Mouse (Mus musculus): ENCODE results near the gene Nab2. TPM values are rescaled to one million over a fixed set of nuclear protein-coding genes. Genes with fewer than 3 reads are reported as not detected.

Gene Nab2
- polyA plus RNA-seq, 1 experiment: 18.6 TPM

- Histone ChIP-seq H3K27ac (ENCODE audit: insufficient read depth, low read depth, low read length) (no peak overlapping the region), H3K4me3 (ENCODE audit: insufficient read depth, low read depth, low read length) (no peak overlapping the region), H3K4me1 (ENCODE audit: control insufficient read depth, insufficient read depth, low read length) (no peaks in the 10 kb centered on the region), H3K36me3 (ENCODE audit: control insufficient read depth, insufficient read depth, low read length) (no peaks in the 10 kb centered on the region), H3K27me3 (replicated peaks; ENCODE audit: control insufficient read depth, insufficient read depth, low read length) (no peaks in the 10 kb centered on the region)
- WGBS: 66% methylated on average over 10 of the region's 10 CpGs
- DNase-seq: no peak
- TF ChIP-seq CTCF (conservative IDR thresholded peaks at IDR 0.05; ENCODE audit: insufficient read depth, insufficient read length, low read depth, low read length): no peak
- no peak for TF ChIP-seq POLR2A (IDR thresholded peaks at IDR 0.05; ENCODE audit: low read depth, low read length)
These were observed 36.8 kb downstream of the Nab2 start for GRCm38 (mm10) chr10:127631261-127632214.

- DNase-seq: peak; percentile 56
- 86% methylated on average over 3 of the region's 3 CpGs for WGBS
- no peak for TF ChIP-seq POLR2A (IDR thresholded peaks at IDR 0.05; ENCODE audit: low read depth, low read length)
- TF ChIP-seq CTCF (conservative IDR thresholded peaks at IDR 0.05; ENCODE audit: insufficient read depth, insufficient read length, low read depth, low read length): peak; percentile 63
- Histone ChIP-seq H3K27me3 (replicated peaks; ENCODE audit: control insufficient read depth, insufficient read depth, low read length) (no peaks in the 10 kb centered on the region), H3K36me3 (ENCODE audit: control insufficient read depth, insufficient read depth, low read length) (no peaks in the 10 kb centered on the region), H3K27ac (ENCODE audit: insufficient read depth, low read depth, low read length) (no peak overlapping the region), H3K4me3 (ENCODE audit: insufficient read depth, low read depth, low read length) (no peak overlapping the region), H3K4me1 (ENCODE audit: control insufficient read depth, insufficient read depth, low read length) (no peaks in the 10 kb centered on the region; the same call in 1 of the 2 replicates)
These were observed 41.9 kb downstream of the Nab2 start for GRCm38 (mm10) chr10:127626433-127626832.

- Histone ChIP-seq H3K27me3 (replicated peaks; ENCODE audit: control insufficient read depth, insufficient read depth, low read length) (no peaks in the 10 kb centered on the region), H3K4me3 (ENCODE audit: insufficient read depth, low read depth, low read length) (no peak overlapping the region), H3K27ac (ENCODE audit: insufficient read depth, low read depth, low read length) (no peak overlapping the region), H3K4me1 (ENCODE audit: control insufficient read depth, insufficient read depth, low read length) (no peaks in the 10 kb centered on the region; the same call in 1 of the 2 replicates), H3K36me3 (ENCODE audit: control insufficient read depth, insufficient read depth, low read length) (no peaks in the 10 kb centered on the region)
- WGBS: 95% methylated on average over 6 of the region's 6 CpGs
- no peak for TF ChIP-seq CTCF (conservative IDR thresholded peaks at IDR 0.05; ENCODE audit: insufficient read depth, insufficient read length, low read depth, low read length)
- no peak for TF ChIP-seq POLR2A (IDR thresholded peaks at IDR 0.05; ENCODE audit: low read depth, low read length)
- DNase-seq: no peak
These were observed 44.7 kb downstream of the Nab2 start for GRCm38 (mm10) chr10:127623439-127624216.

GRCm38 (mm10) chr10:127622661-127623060 lies 45.7 kb downstream of the Nab2 start:
- no peak for DNase-seq
- no peaks in the 10 kb centered on the region for H3K36me3 ChIP-seq (ENCODE audit: control insufficient read depth, insufficient read depth, low read length)
- no peak for TF ChIP-seq POLR2A (IDR thresholded peaks at IDR 0.05; ENCODE audit: low read depth, low read length)
- no peak for TF ChIP-seq CTCF (conservative IDR thresholded peaks at IDR 0.05; ENCODE audit: insufficient read depth, insufficient read length, low read depth, low read length)
- H3K27ac ChIP-seq (ENCODE audit: insufficient read depth, low read depth, low read length): peak overlapping the region; percentile 94; the same call in 1 of the 2 replicates
- no peaks in the 10 kb centered on the region; the same call in 1 of the 2 replicates for H3K4me1 ChIP-seq (ENCODE audit: control insufficient read depth, insufficient read depth, low read length)
- no peaks in the 10 kb centered on the region for H3K27me3 ChIP-seq (replicated peaks; ENCODE audit: control insufficient read depth, insufficient read depth, low read length)
- H3K4me3 ChIP-seq (ENCODE audit: insufficient read depth, low read depth, low read length): no peak overlapping the region
- WGBS: 79% methylated on average over 4 of the region's 4 CpGs

- Histone ChIP-seq H3K27me3 (replicated peaks; ENCODE audit: control insufficient read depth, insufficient read depth, low read length) (no peaks in the 10 kb centered on the region), H3K4me1 (ENCODE audit: control insufficient read depth, insufficient read depth, low read length) (no peaks in the 10 kb centered on the region; the same call in 1 of the 2 replicates), H3K4me3 (ENCODE audit: insufficient read depth, low read depth, low read length) (peak overlapping the region; percentile 75), H3K36me3 (ENCODE audit: control insufficient read depth, insufficient read depth, low read length) (no peaks in the 10 kb centered on the region), H3K27ac (ENCODE audit: insufficient read depth, low read depth, low read length) (peak overlapping the region; percentile 94)
- TF ChIP-seq CTCF (conservative IDR thresholded peaks at IDR 0.05; ENCODE audit: insufficient read depth, insufficient read length, low read depth, low read length) (peak; percentile 71), POLR2A (IDR thresholded peaks at IDR 0.05; ENCODE audit: low read depth, low read length) (no peak)
- WGBS: under 1% methylated on average over 13 of the region's 13 CpGs
- DNase-seq: peak; percentile 91
These were observed 46.3 kb downstream of the Nab2 start for GRCm38 (mm10) chr10:127622057-127622392.

- 0% methylated on average over 38 of the region's 39 CpGs for WGBS
- Histone ChIP-seq H3K4me3 (ENCODE audit: insufficient read depth, low read depth, low read length) (peak overlapping the region; percentile 75), H3K27me3 (replicated peaks; ENCODE audit: control insufficient read depth, insufficient read depth, low read length) (no peaks in the 10 kb centered on the region), H3K4me1 (ENCODE audit: control insufficient read depth, insufficient read depth, low read length) (no peaks in the 10 kb centered on the region; the same call in 1 of the 2 replicates), H3K36me3 (ENCODE audit: control insufficient read depth, insufficient read depth, low read length) (no peaks in the 10 kb centered on the region), H3K27ac (ENCODE audit: insufficient read depth, low read depth, low read length) (peak overlapping the region; percentile 94)
- TF ChIP-seq POLR2A (IDR thresholded peaks at IDR 0.05; ENCODE audit: low read depth, low read length) (peak; percentile 50), CTCF (conservative IDR thresholded peaks at IDR 0.05; ENCODE audit: insufficient read depth, insufficient read length, low read depth, low read length) (no peak)
- peak; percentile 96 for DNase-seq
These were observed 46.9 kb downstream of the Nab2 start for GRCm38 (mm10) chr10:127621191-127622056.
